Mouse (Mus musculus) hindbrain, embryonic 10.5 days (tissue): Measurements from ENCODE around the gene Tecpr2. TPM values are rescaled to one million over a fixed set of nuclear protein-coding genes. Genes with fewer than 3 reads are reported as not detected.

Source experiments
- DNase-seq: peaks from one replicate; pipeline ENCODE4 v3.0.0-alpha.2; 2017; ENCODE audit warnings: low spot score
- H3K27ac ChIP-seq: fragments of 300-500 bp; sonication (generic); 2 replicates; pipeline ENCODE4 v1.5.1; 2016; ENCODE audit warnings: mild to moderate bottlenecking, moderate library complexity
- H3K27me3 ChIP-seq: fragments of 300-500 bp; sonication (generic); 2 replicates; pipeline ENCODE4 v1.6.1; 2016; ENCODE audit warnings: mild to moderate bottlenecking; ENCODE audit not compliant: poor library complexity, insufficient read depth, severe bottlenecking
- H3K36me3 ChIP-seq: fragments of 300-500 bp; sonication (generic); 2 replicates; pipeline ENCODE4 v1.6.1; 2016; ENCODE audit warnings: mild to moderate bottlenecking, moderate library complexity
- H3K4me1 ChIP-seq: fragments of 300-500 bp; sonication (generic); replicated peaks from 2 replicates; pipeline ENCODE4 v1.6.1; 2016; ENCODE audit warnings: mild to moderate bottlenecking
- H3K4me3 ChIP-seq: fragments of 300-500 bp; sonication (generic); 2 replicates; pipeline ENCODE4 v1.5.1; 2016; ENCODE audit warnings: mild to moderate bottlenecking, moderate library complexity
- H3K9me3 ChIP-seq: fragments of 300-500 bp; sonication (generic); 2 replicates; pipeline ENCODE4 v1.6.1; 2016; ENCODE audit warnings: mild to moderate bottlenecking, moderate library complexity
- WGBS: fragments of 180-500 bp; shearing (Covaris S2); methylation state at CpG from one replicate; pipeline ENCODE4 v1.1.7; 2016; 5-methylcytosine and 5-hydroxymethylcytosine counted together
- polyA plus RNA-seq: library from polyadenylated mRNA; unstranded; fragments of >200 nt; fragmentation: Nextera tagmentation; extraction: Ambion mirVana; gene quantifications from 2 replicates; pipeline ENCODE4 v1.2.1, GENCODE M21; 2016

Gene Tecpr2
- polyA plus RNA-seq, 1 experiment from 2014 or later = 7.0 TPM

GRCm38 (mm10) chr12:110882291-110882690 is 6.8 kb upstream of the Tecpr2 start:
- WGBS = 88% methylated on average over 7 of the region's 7 CpGs
- no peaks in the 10 kb centered on the region for H3K27me3 ChIP-seq
- no peak for DNase-seq
- no peak overlapping the region for H3K27ac ChIP-seq
- H3K9me3 ChIP-seq = no peaks in the 10 kb centered on the region
- H3K36me3 ChIP-seq = peaks cover 67% of the 10 kb centered on the region
- no peaks in the 10 kb centered on the region for H3K4me1 ChIP-seq
- no peak overlapping the region for H3K4me3 ChIP-seq

GRCm38 (mm10) chr12:110885251-110885650 is 3.8 kb upstream of the Tecpr2 start:
- WGBS = 93% methylated on average over 2 of the region's 2 CpGs
- H3K36me3 ChIP-seq = peaks cover 42% of the 10 kb centered on the region
- no peak overlapping the region for H3K4me3 ChIP-seq
- H3K27ac ChIP-seq = no peak overlapping the region
- no peaks in the 10 kb centered on the region for H3K9me3 ChIP-seq
- peaks cover 24% of the 10 kb centered on the region for H3K4me1 ChIP-seq
- H3K27me3 ChIP-seq = no peaks in the 10 kb centered on the region
- DNase-seq = no peak

GRCm38 (mm10) chr12:110888106-110888505 is 958 bp upstream of the Tecpr2 start:
- Histone ChIP-seq H3K36me3 (peaks cover 15% of the 10 kb centered on the region), H3K9me3 (no peaks in the 10 kb centered on the region), H3K4me3 (peak overlapping the region; percentile 95), H3K4me1 (peaks cover 29% of the 10 kb centered on the region), H3K27me3 (no peaks in the 10 kb centered on the region), H3K27ac (peak overlapping the region; percentile 95)
- WGBS = 48% methylated on average over 12 of the region's 12 CpGs
- no peak for DNase-seq

GRCm38 (mm10) chr12:110888606-110889005 is 458 bp upstream of the Tecpr2 start:
- no peak for DNase-seq
- under 1% methylated on average over 25 of the region's 25 CpGs for WGBS
- H3K27ac ChIP-seq = peak overlapping the region; percentile 95

GRCm38 (mm10) chr12:110891887-110892286 is 2.8 kb downstream of the Tecpr2 start:
- Histone ChIP-seq H3K36me3 (peaks cover 4% of the 10 kb centered on the region), H3K4me3 (no peak overlapping the region), H3K27me3 (no peaks in the 10 kb centered on the region), H3K4me1 (peaks cover 29% of the 10 kb centered on the region), H3K9me3 (no peaks in the 10 kb centered on the region), H3K27ac (no peak overlapping the region)
- DNase-seq = no peak
- WGBS = 96% methylated on average over 1 of the region's 1 CpGs

More at GRCm38 (mm10) chr12:110888606-110889005, 458 bp upstream of the Tecpr2 start:
- Histone ChIP-seq H3K9me3 (no peaks in the 10 kb centered on the region), H3K36me3 (peaks cover 10% of the 10 kb centered on the region), H3K4me3 (peak overlapping the region; percentile 95), H3K4me1 (peaks cover 29% of the 10 kb centered on the region), H3K27me3 (no peaks in the 10 kb centered on the region)

- Histone ChIP-seq H3K27me3 (no peaks in the 10 kb centered on the region), H3K9me3 (no peaks in the 10 kb centered on the region), H3K4me3 (no peak overlapping the region), H3K27ac (no peak overlapping the region), H3K4me1 (no peaks in the 10 kb centered on the region), H3K36me3 (0 out of 2 replicates have a peak, but pooled peaks cover 4% of the 10 kb centered on the region)
- 81% methylated on average over 4 of the region's 4 CpGs for WGBS
- no peak for DNase-seq
These were observed 13.0 kb downstream of the Tecpr2 start for GRCm38 (mm10) chr12:110902106-110902505.

- Histone ChIP-seq H3K9me3 (no peaks in the 10 kb centered on the region), H3K4me3 (no peak overlapping the region), H3K27ac (no peak overlapping the region), H3K36me3 (no peaks in the 10 kb centered on the region), H3K27me3 (no peaks in the 10 kb centered on the region), H3K4me1 (no peaks in the 10 kb centered on the region)
- DNase-seq = no peak
- 90% methylated on average over 2 of the region's 2 CpGs for WGBS
These were observed 14.5 kb downstream of the Tecpr2 start for GRCm38 (mm10) chr12:110903536-110903935.

GRCm38 (mm10) chr12:110907845-110908244 is 18.8 kb downstream of the Tecpr2 start:
- WGBS = 84% methylated on average over 3 of the region's 3 CpGs
- H3K27ac ChIP-seq = no peak overlapping the region
- H3K4me3 ChIP-seq = no peak overlapping the region
- H3K4me1 ChIP-seq = no peaks in the 10 kb centered on the region
- H3K27me3 ChIP-seq = no peaks in the 10 kb centered on the region
- no peaks in the 10 kb centered on the region for H3K9me3 ChIP-seq
- no peak for DNase-seq
- peaks cover 4% of the 10 kb centered on the region for H3K36me3 ChIP-seq

- no peak overlapping the region for H3K4me3 ChIP-seq
- 98% methylated on average over 2 of the region's 2 CpGs for WGBS
- no peak for DNase-seq
These were observed 20.9 kb downstream of the Tecpr2 start for GRCm38 (mm10) chr12:110909962-110910361.

GRCm38 (mm10) chr12:110915761-110916160 is 26.7 kb downstream of the Tecpr2 start:
- Histone ChIP-seq H3K4me3 (no peak overlapping the region), H3K9me3 (no peaks in the 10 kb centered on the region), H3K27me3 (no peaks in the 10 kb centered on the region), H3K36me3 (peaks cover 54% of the 10 kb centered on the region), H3K4me1 (no peaks in the 10 kb centered on the region), H3K27ac (no peak overlapping the region)
- WGBS = 92% methylated on average over 9 of the region's 9 CpGs
- no peak for DNase-seq

More at GRCm38 (mm10) chr12:110909962-110910361, 20.9 kb downstream of the Tecpr2 start:
- H3K9me3 ChIP-seq = no peaks in the 10 kb centered on the region
- H3K27me3 ChIP-seq = no peaks in the 10 kb centered on the region
- no peaks in the 10 kb centered on the region for H3K4me1 ChIP-seq
- H3K27ac ChIP-seq = no peak overlapping the region
- peaks cover 14% of the 10 kb centered on the region for H3K36me3 ChIP-seq

GRCm38 (mm10) chr12:110920254-110920653 is 31.2 kb downstream of the Tecpr2 start:
- Histone ChIP-seq H3K4me3 (no peak overlapping the region), H3K4me1 (no peaks in the 10 kb centered on the region), H3K9me3 (no peaks in the 10 kb centered on the region), H3K27me3 (no peaks in the 10 kb centered on the region), H3K27ac (no peak overlapping the region), H3K36me3 (peaks cover 59% of the 10 kb centered on the region)
- WGBS = 93% methylated on average over 4 of the region's 4 CpGs
- DNase-seq = no peak

- Histone ChIP-seq H3K4me1 (no peaks in the 10 kb centered on the region), H3K9me3 (no peaks in the 10 kb centered on the region), H3K36me3 (peaks cover 55% of the 10 kb centered on the region), H3K4me3 (no peak overlapping the region), H3K27me3 (no peaks in the 10 kb centered on the region), H3K27ac (no peak overlapping the region)
- no peak for DNase-seq
- 85% methylated on average over 5 of the region's 5 CpGs for WGBS
These were observed 32.5 kb downstream of the Tecpr2 start for GRCm38 (mm10) chr12:110921572-110921971.

GRCm38 (mm10) chr12:110932820-110933219 is 43.8 kb downstream of the Tecpr2 start:
- H3K27me3 ChIP-seq = no peaks in the 10 kb centered on the region
- peaks cover 67% of the 10 kb centered on the region for H3K36me3 ChIP-seq
- H3K4me3 ChIP-seq = no peak overlapping the region
- WGBS = 75% methylated on average over 5 of the region's 5 CpGs
- 0 out of 2 replicates have a peak, but pooled peaks cover 5% of the 10 kb centered on the region for H3K4me1 ChIP-seq
- no peak overlapping the region for H3K27ac ChIP-seq
- no peak for DNase-seq
- no peaks in the 10 kb centered on the region for H3K9me3 ChIP-seq
